Mouse (Mus musculus) limb, embryonic 15.5 days (tissue): ENCODE measurements around the gene Defb25. TPM values are rescaled to one million over a fixed set of nuclear protein-coding genes. Genes with fewer than 3 reads are reported as not detected.

ENCODE experiments used
- ATAC-seq: fragments of 200-750 bp; cut with Nextera tagmentation; 2 replicates; pipeline ENCODE4 v1.8.0; 2017; ENCODE audit warnings: low read depth, moderate TSS enrichment; ENCODE audit not compliant: insufficient number of reproducible peaks, low FRiP score, low TSS enrichment
- H3K27ac ChIP-seq: fragments of 300-500 bp; sonication (generic); 2 replicates; pipeline ENCODE4 v1.5.1; 2015; ENCODE audit warnings: moderate library complexity, mild to moderate bottlenecking, inconsistent platforms
- H3K27me3 ChIP-seq: fragments of 300-500 bp; sonication (generic); 2 replicates; pipeline ENCODE4 v1.6.1; 2015; ENCODE audit warnings: inconsistent platforms
- H3K36me3 ChIP-seq: fragments of 300-500 bp; sonication (generic); 2 replicates; pipeline ENCODE4 v1.6.1; 2015; ENCODE audit warnings: inconsistent platforms
- H3K4me1 ChIP-seq: fragments of 300-500 bp; sonication (generic); 2 replicates; pipeline ENCODE4 v1.6.1; 2015; ENCODE audit warnings: inconsistent platforms
- H3K4me2 ChIP-seq: fragments of 300-500 bp; sonication (generic); 2 replicates; pipeline ENCODE4 v1.6.1; 2015; ENCODE audit warnings: mild to moderate bottlenecking, inconsistent platforms
- H3K4me3 ChIP-seq: fragments of 300-500 bp; sonication (generic); 2 replicates; pipeline ENCODE4 v1.5.1; 2015; ENCODE audit warnings: mild to moderate bottlenecking, inconsistent platforms
- H3K9ac ChIP-seq: fragments of 300-500 bp; sonication (generic); 2 replicates; pipeline ENCODE4 v1.6.1; 2015; ENCODE audit warnings: inconsistent platforms
- H3K9me3 ChIP-seq: fragments of 300-500 bp; sonication (generic); 2 replicates; pipeline ENCODE4 v1.6.1; 2016; ENCODE audit warnings: inconsistent platforms
- WGBS: fragments of 180-500 bp; shearing (Covaris S2); methylation state at CpG from one replicate; pipeline ENCODE4 v1.1.7; 2015; 5-methylcytosine and 5-hydroxymethylcytosine counted together
- polyA plus RNA-seq: library from polyadenylated mRNA; unstranded; fragments of >200 nt; fragmentation: Nextera tagmentation; extraction: Ambion mirVana; gene quantifications from 2 replicates; pipeline ENCODE4 v1.2.1, GENCODE M21; 2015

The Defb25 gene
- polyA plus RNA-seq, 1 experiment from 2014 or later, result 0.92 TPM

DNA sequence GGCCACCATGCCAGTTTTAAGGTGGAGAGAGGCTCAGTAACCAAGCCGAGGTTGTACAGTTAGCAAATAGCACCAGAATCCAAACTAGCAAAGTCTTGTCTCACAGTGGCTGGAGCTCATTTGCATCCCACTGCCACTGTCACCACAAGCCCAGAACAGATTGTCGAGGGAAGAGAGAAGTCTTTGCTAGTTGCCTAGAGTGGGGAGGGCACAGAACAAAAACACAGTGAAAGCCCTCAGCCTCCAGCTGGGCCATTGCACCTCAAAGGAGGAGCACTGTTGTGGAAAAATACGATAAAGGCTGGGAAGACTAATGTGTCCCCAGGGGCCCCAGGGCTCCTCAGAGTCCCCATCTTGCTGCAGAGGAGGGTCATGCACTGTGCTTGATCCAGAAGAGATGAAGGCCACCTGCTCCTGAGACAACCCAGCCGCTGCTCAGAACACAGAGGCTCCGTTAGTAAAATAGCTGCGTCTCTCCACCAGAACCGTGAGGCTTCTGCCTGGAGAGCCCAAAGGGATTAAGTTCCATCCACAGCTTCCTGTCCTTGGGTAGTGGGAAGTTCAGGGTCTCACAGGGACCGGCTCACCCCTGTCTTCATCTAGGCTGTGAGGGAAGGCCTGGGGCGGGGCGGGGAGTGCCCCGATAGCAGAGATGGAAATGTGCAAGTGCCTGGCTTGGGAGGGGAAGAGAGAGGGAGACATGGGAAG is 16.7 kb upstream of the Defb25 start:
- Histone ChIP-seq H3K9me3 (no peaks in the 10 kb centered on the region), H3K27me3 (no peaks in the 10 kb centered on the region), H3K4me3 (no peak overlapping the region), H3K27ac (0 out of 2 replicates have a peak overlapping the region, but pooled peaks have one; percentile 33), H3K4me1 (peaks cover 26% of the 10 kb centered on the region), H3K36me3 (no peaks in the 10 kb centered on the region), H3K9ac (no peak overlapping the region), H3K4me2 (no peak overlapping the region)
- no peak for ATAC-seq
- 27% methylated on average over 11 of the region's 11 CpGs for WGBS

DNA sequence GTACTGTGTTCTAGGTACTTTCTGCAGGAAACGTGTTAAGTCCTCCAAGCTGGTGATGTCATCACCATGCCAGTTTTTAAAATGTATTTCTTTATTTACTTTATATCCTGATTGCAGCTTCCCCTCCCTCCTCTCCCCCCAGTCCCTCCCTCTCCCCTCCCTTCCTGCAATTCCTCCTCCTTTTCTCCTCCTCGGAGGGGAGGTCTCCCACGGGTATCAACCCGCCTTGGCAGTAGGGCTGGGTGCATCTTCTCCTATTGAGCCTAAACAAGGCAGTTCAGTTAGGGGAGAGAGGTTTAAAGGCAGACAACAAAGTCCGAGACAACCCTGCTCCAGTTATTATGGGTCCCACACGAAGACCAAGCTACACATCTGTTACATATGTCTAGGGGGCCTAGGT is 16.0 kb upstream of the Defb25 start:
- peaks cover 30% of the 10 kb centered on the region for H3K4me1 ChIP-seq
- H3K9ac ChIP-seq, result no peak overlapping the region
- no peak for ATAC-seq
- H3K27ac ChIP-seq, result no peak overlapping the region
- H3K4me3 ChIP-seq, result no peak overlapping the region
- WGBS, result 53% methylated on average over 6 of the region's 6 CpGs
- no peaks in the 10 kb centered on the region for H3K36me3 ChIP-seq
- no peaks in the 10 kb centered on the region for H3K9me3 ChIP-seq
- H3K27me3 ChIP-seq, result no peaks in the 10 kb centered on the region
- H3K4me2 ChIP-seq, result no peak overlapping the region

DNA sequence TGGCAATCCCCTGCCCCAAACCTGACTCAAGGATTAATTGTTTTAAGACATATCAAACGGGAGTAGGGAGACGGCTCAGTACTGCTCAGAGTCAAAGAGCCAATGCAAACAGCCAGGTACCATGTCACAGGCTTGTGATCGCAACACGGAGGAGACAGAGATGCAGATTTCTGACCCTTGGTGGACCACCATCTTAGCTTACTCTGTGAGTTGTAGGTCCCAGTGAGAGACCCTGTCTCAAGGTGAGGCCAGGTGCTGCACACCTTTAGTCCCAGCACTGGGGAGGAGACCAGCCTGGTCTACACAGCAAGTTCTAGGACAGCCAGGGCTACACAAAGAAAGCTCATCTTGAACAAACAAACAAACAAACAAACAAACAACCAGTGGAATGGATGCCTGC is 14.5 kb upstream of the Defb25 start:
- Histone ChIP-seq H3K27me3 (0 out of 2 replicates have a peak, but pooled peaks cover 6% of the 10 kb centered on the region), H3K4me2 (no peak overlapping the region), H3K4me3 (no peak overlapping the region), H3K9ac (no peak overlapping the region), H3K36me3 (no peaks in the 10 kb centered on the region), H3K4me1 (peaks cover 35% of the 10 kb centered on the region), H3K9me3 (no peaks in the 10 kb centered on the region), H3K27ac (peak overlapping the region; percentile 75; the same call in 1 of the 2 replicates)
- WGBS, result 68% methylated on average over 4 of the region's 4 CpGs
- ATAC-seq, result no peak

DNA sequence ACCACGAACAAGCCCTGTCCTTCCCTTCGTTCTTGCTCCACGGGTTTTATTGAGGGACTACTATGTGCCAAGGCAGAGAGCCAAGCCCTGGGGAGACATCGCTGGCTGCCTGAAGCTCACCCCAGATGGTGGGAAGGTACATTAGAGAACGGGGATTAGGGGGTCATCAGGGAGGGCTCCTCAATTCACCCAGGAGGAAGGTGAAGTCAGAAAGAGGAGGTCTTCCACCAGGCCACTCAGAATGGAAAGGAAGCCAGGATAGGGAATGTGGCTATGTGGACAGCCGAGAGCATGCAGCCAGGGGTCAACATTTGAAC is 14.1 kb upstream of the Defb25 start:
- 50% methylated on average over 6 of the region's 6 CpGs for WGBS
- H3K4me3 ChIP-seq, result no peak overlapping the region
- no peaks in the 10 kb centered on the region for H3K36me3 ChIP-seq
- peak overlapping the region; percentile 75 for H3K27ac ChIP-seq
- no peak overlapping the region for H3K4me2 ChIP-seq
- H3K9me3 ChIP-seq, result no peaks in the 10 kb centered on the region
- peaks cover 35% of the 10 kb centered on the region for H3K4me1 ChIP-seq
- 0 out of 2 replicates have a peak, but pooled peaks cover 8% of the 10 kb centered on the region for H3K27me3 ChIP-seq
- no peak overlapping the region for H3K9ac ChIP-seq
- no peak; the same call in 1 of the 2 replicates for ATAC-seq

DNA sequence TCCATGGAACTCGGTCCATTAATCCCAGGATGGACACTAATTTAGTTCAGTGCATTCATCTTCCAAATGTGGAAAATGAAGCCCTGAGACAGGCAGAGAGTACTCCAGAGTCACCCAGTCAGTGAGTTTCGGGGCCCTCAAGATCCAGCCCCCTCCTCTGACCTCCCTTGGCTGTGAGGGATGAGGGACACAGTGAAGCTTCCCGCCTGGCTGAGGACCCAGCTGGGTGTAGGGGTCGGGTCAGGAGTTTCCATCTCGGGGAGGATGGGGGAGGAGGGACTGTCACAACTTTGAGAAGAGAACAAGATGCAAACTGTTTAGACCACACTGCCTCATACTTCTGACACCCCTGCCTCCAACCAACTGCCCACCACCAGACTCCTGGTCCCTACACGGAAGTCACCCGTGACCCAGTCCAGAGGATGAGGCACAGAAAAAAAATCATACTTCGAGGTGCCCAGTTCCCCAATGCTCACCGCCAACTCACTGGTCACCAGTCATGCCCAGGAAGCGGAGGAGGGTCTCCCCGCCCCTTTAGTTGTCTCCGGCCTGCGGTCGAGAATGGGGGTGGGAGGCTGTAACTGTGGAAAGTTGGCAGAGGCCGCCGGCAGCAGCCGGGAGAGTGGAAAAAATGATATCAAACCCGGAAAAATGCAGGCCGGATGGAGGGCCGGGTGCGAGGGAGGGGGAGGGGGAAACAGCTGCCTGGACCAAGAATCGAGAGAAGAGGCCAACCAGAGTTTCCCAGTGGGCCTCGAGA is 13.6 kb upstream of the Defb25 start:
- Histone ChIP-seq H3K9ac (no peak overlapping the region), H3K36me3 (no peaks in the 10 kb centered on the region), H3K4me1 (peaks cover 35% of the 10 kb centered on the region), H3K4me2 (no peak overlapping the region), H3K9me3 (no peaks in the 10 kb centered on the region), H3K4me3 (no peak overlapping the region), H3K27me3 (0 out of 2 replicates have a peak, but pooled peaks cover 8% of the 10 kb centered on the region), H3K27ac (peak overlapping the region; percentile 84)
- WGBS, result 48% methylated on average over 23 of the region's 23 CpGs
- ATAC-seq, result peak; percentile 66

DNA sequence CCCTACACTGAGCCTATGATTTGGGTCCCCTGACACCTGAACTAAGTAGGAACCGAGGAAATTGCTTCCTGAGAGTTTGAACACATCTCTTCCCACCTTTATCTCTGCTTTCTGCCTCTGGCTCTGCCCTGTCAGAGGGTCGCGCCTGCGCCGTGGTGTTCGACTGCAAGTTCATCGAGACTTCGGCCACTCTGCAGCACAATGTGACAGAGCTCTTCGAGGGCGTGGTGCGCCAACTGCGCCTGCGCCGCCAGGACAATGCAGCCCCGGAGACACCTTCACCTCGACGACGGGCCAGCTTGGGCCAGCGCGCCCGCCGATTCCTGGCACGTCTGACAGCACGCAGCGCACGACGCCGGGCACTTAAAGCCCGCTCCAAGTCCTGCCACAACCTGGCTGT is 11.5 kb upstream of the Defb25 start:
- Histone ChIP-seq H3K9ac (no peak overlapping the region), H3K27ac (no peak overlapping the region), H3K9me3 (no peaks in the 10 kb centered on the region), H3K4me1 (peaks cover 28% of the 10 kb centered on the region), H3K4me3 (no peak overlapping the region), H3K36me3 (no peaks in the 10 kb centered on the region), H3K4me2 (no peak overlapping the region), H3K27me3 (peaks cover 13% of the 10 kb centered on the region)
- ATAC-seq, result no peak
- 79% methylated on average over 29 of the region's 29 CpGs for WGBS

DNA sequence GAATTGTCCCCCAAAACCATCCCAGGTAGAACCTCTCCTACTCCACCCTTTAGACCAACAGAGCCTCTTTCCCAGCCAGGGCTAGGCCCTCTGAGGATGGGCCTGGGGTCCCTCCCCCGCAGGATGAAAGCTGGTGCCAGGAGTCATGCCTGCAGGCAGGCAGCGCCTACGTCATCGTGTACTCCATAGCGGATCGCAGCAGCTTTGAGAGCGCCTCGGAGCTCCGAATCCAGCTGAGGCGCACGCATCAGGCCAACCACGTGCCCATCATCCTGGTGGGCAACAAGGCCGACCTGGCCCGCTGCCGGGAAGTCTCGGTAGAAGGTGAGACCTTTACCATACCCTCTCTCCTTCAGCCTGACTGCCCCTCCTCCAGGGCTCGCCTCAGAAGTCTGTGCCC is 10.5 kb upstream of the Defb25 start:
- H3K27ac ChIP-seq, result no peak overlapping the region
- no peaks in the 10 kb centered on the region for H3K36me3 ChIP-seq
- WGBS, result 34% methylated on average over 17 of the region's 17 CpGs
- no peak overlapping the region for H3K9ac ChIP-seq
- no peaks in the 10 kb centered on the region for H3K9me3 ChIP-seq
- H3K4me3 ChIP-seq, result peak overlapping the region; percentile 8; the same call in 1 of the 2 replicates
- peak overlapping the region; percentile 32 for H3K4me2 ChIP-seq
- peaks cover 26% of the 10 kb centered on the region for H3K4me1 ChIP-seq
- ATAC-seq, result 0 out of 2 replicates have a peak, but pooled peaks have one; percentile 35
- H3K27me3 ChIP-seq, result peaks cover 23% of the 10 kb centered on the region

DNA sequence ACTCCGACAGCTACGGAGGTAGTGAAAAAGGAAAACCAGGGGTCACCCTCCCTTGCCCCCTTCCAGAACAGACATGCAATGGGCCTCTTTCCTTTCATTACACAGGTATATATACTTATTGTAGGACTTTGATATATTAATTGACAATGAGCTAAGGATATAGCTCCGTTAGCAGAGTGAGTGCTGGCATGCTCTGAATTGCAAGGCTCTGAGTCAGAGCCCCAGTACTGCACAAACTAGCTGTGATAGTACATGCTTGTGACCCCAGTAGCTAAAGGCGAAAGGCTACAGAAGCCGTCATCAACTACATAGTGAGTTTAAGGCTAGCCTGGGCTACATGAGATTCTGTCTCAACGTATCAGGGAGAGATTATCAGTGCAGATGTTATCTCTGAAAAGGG is 7.1 kb upstream of the Defb25 start:
- Histone ChIP-seq H3K4me3 (no peak overlapping the region), H3K4me1 (peaks cover 26% of the 10 kb centered on the region), H3K27ac (no peak overlapping the region), H3K27me3 (peaks cover 55% of the 10 kb centered on the region), H3K9ac (no peak overlapping the region), H3K36me3 (no peaks in the 10 kb centered on the region), H3K9me3 (no peaks in the 10 kb centered on the region), H3K4me2 (no peak overlapping the region)
- WGBS, result 83% methylated on average over 6 of the region's 6 CpGs
- ATAC-seq, result no peak

DNA sequence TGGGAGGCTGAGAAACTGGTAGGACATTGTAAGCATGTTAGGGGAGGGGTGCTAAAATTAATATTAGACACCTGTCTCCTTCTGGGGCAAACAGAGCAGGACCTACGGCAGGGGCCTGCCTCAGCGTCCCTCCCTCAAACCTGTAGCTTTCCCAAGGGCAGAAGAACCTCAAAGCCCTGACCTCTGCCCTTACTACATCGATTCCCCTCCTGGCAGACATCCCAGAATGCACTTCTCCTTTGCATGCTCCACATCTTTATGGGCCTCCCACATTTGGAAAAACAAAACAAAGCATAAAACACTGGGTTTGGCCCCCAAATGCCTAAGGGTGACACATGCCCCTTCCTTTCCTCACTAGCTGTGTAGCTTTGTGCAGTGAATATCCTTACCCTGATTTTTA is 6.4 kb upstream of the Defb25 start:
- H3K36me3 ChIP-seq, result no peaks in the 10 kb centered on the region
- 52% methylated on average over 3 of the region's 3 CpGs for WGBS
- H3K27me3 ChIP-seq, result peaks cover 55% of the 10 kb centered on the region

DNA sequence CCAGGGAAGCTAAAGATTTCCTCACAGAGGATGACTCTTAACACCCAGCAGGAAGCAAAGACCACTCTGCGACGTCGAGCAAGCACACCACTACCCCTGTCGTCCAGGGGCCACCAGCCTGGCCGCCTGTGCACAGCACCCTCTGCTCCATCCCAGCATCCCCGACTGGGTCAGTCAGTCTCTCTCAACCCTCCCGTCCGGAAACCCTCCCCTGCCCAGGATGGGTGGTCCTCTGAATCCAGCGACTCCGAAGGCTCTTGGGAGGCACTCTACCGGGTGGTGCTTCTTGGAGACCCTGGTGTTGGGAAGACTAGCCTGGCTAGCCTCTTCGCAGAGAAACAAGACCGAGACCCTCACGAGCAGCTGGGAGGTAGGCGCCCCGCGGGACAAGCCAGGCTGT is 5.2 kb upstream of the Defb25 start:
- H3K27me3 ChIP-seq, result peaks cover 50% of the 10 kb centered on the region
- ATAC-seq, result no peak

More for the DNA sequence above, 6.4 kb upstream of the Defb25 start:
- ATAC-seq, result no peak
- H3K4me2 ChIP-seq, result no peak overlapping the region
- no peaks in the 10 kb centered on the region for H3K9me3 ChIP-seq
- no peak overlapping the region for H3K4me3 ChIP-seq
- H3K4me1 ChIP-seq, result peaks cover 23% of the 10 kb centered on the region
- H3K27ac ChIP-seq, result no peak overlapping the region
- H3K9ac ChIP-seq, result no peak overlapping the region

DNA sequence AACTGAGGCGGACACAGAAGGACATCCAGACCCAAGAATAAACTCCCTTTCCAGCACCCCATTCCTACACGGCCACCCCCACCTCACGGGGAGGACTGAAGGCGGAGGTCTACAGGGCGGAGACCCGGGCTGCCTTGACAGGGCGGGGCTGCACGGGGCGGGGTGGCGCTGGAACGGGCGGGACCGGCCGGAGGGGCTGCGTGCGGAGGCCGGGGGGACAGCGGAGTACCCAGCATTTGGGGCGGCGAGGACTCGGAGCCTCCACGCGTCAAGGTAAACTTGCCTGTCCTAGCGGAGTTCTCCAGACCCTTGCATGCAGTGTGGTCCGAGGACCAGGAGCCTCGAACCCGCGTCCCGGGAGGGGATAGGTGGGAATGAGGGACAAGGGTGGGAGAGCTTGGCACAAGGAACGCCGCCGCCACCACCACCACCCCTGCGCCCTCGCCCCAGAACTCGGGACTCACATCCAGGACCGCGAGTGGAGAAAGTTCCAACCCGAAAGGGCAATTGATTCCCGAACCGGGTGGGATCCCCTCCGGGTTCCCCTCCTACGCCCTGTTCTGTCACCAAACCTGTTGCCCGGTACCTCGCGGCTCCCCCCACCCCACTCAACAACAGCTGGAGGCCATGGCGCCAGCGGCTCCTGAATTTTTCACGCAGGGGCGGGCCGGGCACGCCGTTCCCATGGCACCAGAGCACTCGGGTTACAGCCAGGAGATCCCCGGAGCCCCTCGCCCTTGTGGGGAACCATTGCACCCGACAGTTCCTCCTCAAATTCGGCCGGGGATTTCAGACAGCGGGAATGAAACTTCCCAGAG is 4.1 kb upstream of the Defb25 start, which contains the start of gene Rem1:
TSS of gene Rem1 (plus strand) at position 178 of the 818 bp plus-strand sequence.
- ATAC-seq, result peak; percentile 31; the same call in 1 of the 2 replicates
- Histone ChIP-seq H3K4me1 (peaks cover 17% of the 10 kb centered on the region), H3K4me3 (peak within 1 kb of the TSS; percentile 48), H3K9ac (peak within 1 kb of the TSS; percentile 46; the same call in 1 of the 2 replicates), H3K27ac (no peak within 1 kb of the TSS), H3K4me2 (peak within 1 kb of the TSS; percentile 83), H3K27me3 (peaks cover 47% of the 10 kb centered on the region), H3K9me3 (no peaks in the 10 kb centered on the region), H3K36me3 (no peaks in the 10 kb centered on the region)
- under 1% methylated on average over 59 of the region's 59 CpGs for WGBS

More for the DNA sequence above, 5.2 kb upstream of the Defb25 start:
- Histone ChIP-seq H3K9ac (no peak overlapping the region), H3K4me3 (peak overlapping the region; percentile 2; the same call in 1 of the 2 replicates), H3K4me1 (peaks cover 17% of the 10 kb centered on the region), H3K27ac (no peak overlapping the region), H3K4me2 (no peak overlapping the region), H3K9me3 (no peaks in the 10 kb centered on the region), H3K36me3 (no peaks in the 10 kb centered on the region)
- 46% methylated on average over 17 of the region's 17 CpGs for WGBS
